Mouse (Mus musculus) neural tube, embryonic 14.5 days (tissue): ENCODE results near the gene Gmip. TPM values are rescaled to one million over a fixed set of nuclear protein-coding genes. Genes with fewer than 3 reads are reported as not detected.

Experiments used
- ATAC-seq: fragments of 200-750 bp; cut with Nextera tagmentation; 2 replicates; pipeline ENCODE4 v1.8.0; 2017; ENCODE audit warnings: low read depth, mild to moderate bottlenecking, moderate TSS enrichment, moderate library complexity
- H3K27ac ChIP-seq: fragments of 300-500 bp; sonication (generic); 2 replicates; pipeline ENCODE4 v1.5.1; 2014; ENCODE audit warnings: low read depth, mild to moderate bottlenecking, control low read depth, low read length, moderate library complexity, mixed read lengths
- H3K27me3 ChIP-seq: fragments of 300-500 bp; sonication (generic); 2 replicates; pipeline ENCODE4 v1.6.1; 2014; ENCODE audit warnings: low read length; ENCODE audit not compliant: control insufficient read depth, insufficient read depth
- H3K36me3 ChIP-seq: fragments of 300-500 bp; sonication (generic); 2 replicates; pipeline ENCODE4 v1.6.1; 2014; ENCODE audit warnings: low read length, mixed read lengths; ENCODE audit not compliant: control insufficient read depth, insufficient read depth
- H3K4me1 ChIP-seq: fragments of 300-500 bp; sonication (generic); 2 replicates; pipeline ENCODE4 v1.6.1; 2014; ENCODE audit warnings: low read length; ENCODE audit not compliant: control insufficient read depth, insufficient read depth
- H3K4me2 ChIP-seq: fragments of 300-500 bp; sonication (generic); 2 replicates; pipeline ENCODE4 v1.6.1; 2014; ENCODE audit warnings: mild to moderate bottlenecking, low read depth, low read length, control low read depth
- H3K4me3 ChIP-seq: fragments of 300-500 bp; sonication (generic); 2 replicates; pipeline ENCODE4 v1.5.1; 2014; ENCODE audit warnings: low read depth, low read length, control low read depth, mixed read lengths
- H3K9ac ChIP-seq: fragments of 300-500 bp; sonication (generic); replicated peaks from 2 replicates; pipeline ENCODE4 v1.6.1; 2014; ENCODE audit warnings: low read depth, mild to moderate bottlenecking, control low read depth, low read length, mixed read lengths
- H3K9me3 ChIP-seq: fragments of 300-500 bp; sonication (generic); 2 replicates; pipeline ENCODE4 v1.6.1; 2016; ENCODE audit warnings: low read length; ENCODE audit not compliant: control insufficient read depth
- WGBS: fragments of 180-500 bp; shearing (Covaris S2); extraction: QIAGEN DNeasy Blood & Tissue Kit; methylation state at CpG from one replicate; pipeline ENCODE4 v1.1.7; 2014; 5-methylcytosine and 5-hydroxymethylcytosine counted together
- polyA plus RNA-seq: library from polyadenylated mRNA; unstranded; fragments of >200 nt; fragmentation: Nextera tagmentation; extraction: Ambion mirVana; gene quantifications from 2 replicates; pipeline ENCODE4 v1.2.1, GENCODE M21; 2014

The Gmip gene
- polyA plus RNA-seq, 1 experiment from 2014 or later: 31.3 TPM

DNA sequence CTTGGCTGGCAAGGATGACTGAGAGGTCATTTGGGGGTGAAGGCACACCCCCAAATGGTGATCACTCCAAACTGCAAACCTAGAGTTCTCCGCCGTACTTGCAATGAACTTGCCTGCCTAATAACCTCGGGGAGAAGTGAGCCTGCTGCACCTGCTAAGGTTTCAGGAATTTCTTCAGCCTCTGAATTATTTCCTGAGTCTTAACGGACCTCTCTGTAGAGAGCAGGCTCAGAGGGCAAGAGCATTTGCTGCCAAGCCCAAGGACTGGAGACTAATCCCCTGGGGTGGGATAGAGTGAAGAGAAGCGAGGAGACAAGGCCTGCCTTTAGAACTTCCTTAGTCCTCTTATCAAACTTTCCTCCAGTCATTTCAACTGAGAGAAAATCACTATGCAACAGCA lies 18.7 kb upstream of the Gmip start:
- Histone ChIP-seq H3K27ac (no peak overlapping the region), H3K9me3 (no peaks in the 10 kb centered on the region), H3K36me3 (no peaks in the 10 kb centered on the region; the same call in 1 of the 2 replicates), H3K4me3 (no peak overlapping the region), H3K4me1 (peaks cover 13% of the 10 kb centered on the region), H3K27me3 (no peaks in the 10 kb centered on the region), H3K9ac (no peak overlapping the region), H3K4me2 (peak overlapping the region; percentile 90; the same call in 1 of the 2 replicates)
- 81% methylated on average over 5 of the region's 5 CpGs for WGBS
- ATAC-seq: no peak

DNA sequence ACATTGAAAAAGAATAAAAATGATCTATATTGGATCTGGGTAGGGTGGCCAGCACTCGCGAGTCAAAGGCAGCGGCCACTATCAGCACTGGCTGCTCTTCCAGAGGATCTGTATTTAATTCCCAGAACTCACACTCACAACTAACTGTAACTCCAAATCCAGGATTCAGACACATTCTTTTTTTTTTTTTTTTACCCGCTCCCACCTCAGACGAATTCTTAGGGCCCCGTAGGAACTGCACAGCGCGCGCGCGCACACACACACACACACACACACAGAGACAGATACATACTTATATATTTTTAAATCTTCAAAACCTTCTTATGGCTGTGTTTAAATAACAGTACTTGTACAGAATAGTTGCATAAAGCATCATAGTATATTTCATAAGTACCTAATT lies 18.1 kb upstream of the Gmip start:
- 26% methylated on average over 11 of the region's 11 CpGs for WGBS
- H3K27ac ChIP-seq: peak overlapping the region; percentile 63; the same call in 1 of the 2 replicates
- peak; percentile 16; the same call in 1 of the 2 replicates for ATAC-seq

DNA sequence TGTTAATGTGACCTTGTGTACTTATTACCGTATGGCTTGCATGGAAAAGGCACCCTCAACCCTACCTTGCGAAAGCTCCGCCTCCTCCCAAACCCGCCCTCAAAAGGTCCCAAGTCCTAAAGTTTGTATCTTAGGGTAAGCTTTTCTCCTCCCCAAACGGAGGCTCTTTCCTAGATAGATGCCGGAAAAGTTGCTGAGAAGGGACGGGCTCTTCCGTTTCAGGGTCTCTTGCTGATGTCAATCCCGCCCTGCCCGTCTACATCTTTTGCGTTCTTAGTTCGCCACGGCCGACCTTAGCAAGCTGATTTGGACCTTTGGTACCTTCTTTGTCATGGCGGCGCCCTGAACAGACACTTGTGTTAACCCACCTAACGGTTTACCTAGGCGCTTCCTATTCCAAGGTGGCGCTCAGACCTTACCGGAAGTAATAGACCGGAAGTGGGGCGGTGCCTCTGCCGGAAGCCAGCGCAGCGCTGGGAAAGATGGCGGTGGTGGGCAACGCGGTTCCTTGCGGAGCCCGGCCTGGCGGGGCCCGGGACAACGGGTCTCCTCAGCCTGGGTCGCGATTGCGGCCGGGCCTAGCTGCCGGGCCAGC lies 17.6 kb upstream of the Gmip start, which contains the start of the genes Atp13a1 and Zfp866:
Atp13a1 (plus strand) TSS at position 391 of the 595 bp plus-strand sequence.
Zfp866 (minus strand) TSS at position 406 of the 595 bp plus-strand sequence.
- H3K4me2 ChIP-seq: peak within 1 kb of the TSS; percentile 90
- peaks cover 13% of the 10 kb centered on the region for H3K4me1 ChIP-seq
- peak within 1 kb of the TSS; percentile 97 for H3K4me3 ChIP-seq
- H3K9ac ChIP-seq: peak within 1 kb of the TSS; percentile 89
- H3K27me3 ChIP-seq: no peaks in the 10 kb centered on the region
- H3K9me3 ChIP-seq: no peaks in the 10 kb centered on the region
- WGBS: under 1% methylated on average over 38 of the region's 38 CpGs
- H3K27ac ChIP-seq: peak within 1 kb of the TSS; percentile 63
- peak; percentile 96 for ATAC-seq
- H3K36me3 ChIP-seq: peaks cover 6% of the 10 kb centered on the region; the same call in 1 of the 2 replicates

More for the DNA sequence above, 18.1 kb upstream of the Gmip start:
- Histone ChIP-seq H3K4me1 (peaks cover 13% of the 10 kb centered on the region), H3K9ac (peak overlapping the region; percentile 89), H3K9me3 (no peaks in the 10 kb centered on the region), H3K4me2 (peak overlapping the region; percentile 90), H3K27me3 (no peaks in the 10 kb centered on the region), H3K36me3 (peaks cover 4% of the 10 kb centered on the region; the same call in 1 of the 2 replicates), H3K4me3 (peak overlapping the region; percentile 97)

GRCm38 (mm10) chr8:69791415-69792068 lies 16.9 kb upstream of the Gmip start:
- no peaks in the 10 kb centered on the region for H3K9me3 ChIP-seq
- peak; percentile 78 for ATAC-seq
- no peaks in the 10 kb centered on the region for H3K27me3 ChIP-seq
- peak overlapping the region; percentile 89 for H3K9ac ChIP-seq
- H3K4me3 ChIP-seq: peak overlapping the region; percentile 97
- H3K4me2 ChIP-seq: peak overlapping the region; percentile 90
- peaks cover 12% of the 10 kb centered on the region; the same call in 1 of the 2 replicates for H3K36me3 ChIP-seq
- H3K4me1 ChIP-seq: peaks cover 13% of the 10 kb centered on the region
- peak overlapping the region; percentile 63 for H3K27ac ChIP-seq
- under 1% methylated on average over 44 of the region's 48 CpGs for WGBS

- peaks cover 13% of the 10 kb centered on the region for H3K4me1 ChIP-seq
- 93% methylated on average over 4 of the region's 4 CpGs for WGBS
- no peak overlapping the region for H3K4me3 ChIP-seq
- no peak overlapping the region for H3K27ac ChIP-seq
- peaks cover 34% of the 10 kb centered on the region for H3K36me3 ChIP-seq
- no peak overlapping the region for H3K4me2 ChIP-seq
- no peak overlapping the region for H3K9ac ChIP-seq
- no peak for ATAC-seq
- H3K9me3 ChIP-seq: no peaks in the 10 kb centered on the region
- H3K27me3 ChIP-seq: no peaks in the 10 kb centered on the region
Measured at GRCm38 (mm10) chr8:69793666-69794065, 14.8 kb upstream of the Gmip start.

- Histone ChIP-seq H3K4me1 (peaks cover 13% of the 10 kb centered on the region), H3K9ac (no peak overlapping the region), H3K27ac (no peak overlapping the region), H3K4me2 (no peak overlapping the region), H3K9me3 (no peaks in the 10 kb centered on the region), H3K36me3 (peaks cover 38% of the 10 kb centered on the region), H3K4me3 (no peak overlapping the region), H3K27me3 (no peaks in the 10 kb centered on the region)
- ATAC-seq: no peak
- 96% methylated on average over 3 of the region's 3 CpGs for whole genome bisulfite sequencing
Measured at GRCm38 (mm10) chr8:69794096-69794495, 14.4 kb upstream of the Gmip start.

GRCm38 (mm10) chr8:69794901-69795300 lies 13.6 kb upstream of the Gmip start:
- no peaks in the 10 kb centered on the region for H3K9me3 ChIP-seq
- peaks cover 45% of the 10 kb centered on the region for H3K36me3 ChIP-seq

GRCm38 (mm10) chr8:69796721-69797345 lies 11.6 kb upstream of the Gmip start:
- H3K36me3 ChIP-seq: peaks cover 63% of the 10 kb centered on the region
- H3K4me3 ChIP-seq: no peak overlapping the region
- no peak overlapping the region for H3K27ac ChIP-seq
- no peaks in the 10 kb centered on the region for H3K27me3 ChIP-seq
- no peak overlapping the region for H3K4me2 ChIP-seq
- ATAC-seq: no peak
- H3K9me3 ChIP-seq: no peaks in the 10 kb centered on the region
- 96% methylated on average over 16 of the region's 16 CpGs for WGBS
- no peak overlapping the region for H3K9ac ChIP-seq
- H3K4me1 ChIP-seq: peaks cover 12% of the 10 kb centered on the region

More at GRCm38 (mm10) chr8:69794901-69795300, 13.6 kb upstream of the Gmip start:
- no peaks in the 10 kb centered on the region for H3K27me3 ChIP-seq
- 90% methylated on average over 6 of the region's 6 CpGs for WGBS
- no peak overlapping the region for H3K4me2 ChIP-seq
- no peak overlapping the region for H3K9ac ChIP-seq
- no peak for ATAC-seq
- peaks cover 13% of the 10 kb centered on the region for H3K4me1 ChIP-seq
- no peak overlapping the region for H3K27ac ChIP-seq
- no peak overlapping the region for H3K4me3 ChIP-seq
